In the genomic region with DNA sequence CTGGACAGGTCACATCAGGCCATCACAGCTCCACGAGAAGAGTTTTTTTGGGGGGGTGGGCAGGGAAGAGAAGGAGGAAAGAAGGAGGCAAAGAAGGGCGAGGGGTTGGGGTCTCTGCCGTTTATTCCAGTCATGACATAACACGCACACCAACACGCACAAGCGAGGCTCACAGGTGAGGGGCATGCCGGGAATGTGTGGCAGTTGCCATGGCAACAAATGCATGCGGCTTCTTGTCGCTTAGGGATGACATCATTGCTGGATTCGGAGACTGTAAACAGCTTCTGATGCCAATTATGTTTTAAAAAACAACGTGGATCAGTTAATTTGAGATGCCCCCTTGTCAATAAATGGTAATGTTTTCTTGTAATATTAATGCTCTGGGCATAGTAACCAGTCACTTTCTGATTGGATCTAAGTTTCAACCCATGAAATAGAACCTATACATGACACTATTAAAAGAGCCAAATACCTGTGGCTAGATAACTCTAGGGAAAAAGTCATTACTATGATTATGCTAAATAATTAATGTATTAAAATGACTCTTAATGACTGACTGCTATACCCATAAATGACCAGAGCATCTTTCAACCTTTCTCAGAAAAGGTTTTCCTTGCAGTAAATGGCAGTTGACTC, we compare ENCODE assay signal across 11 mouse cellular contexts. TPM values are rescaled to one million over a fixed set of nuclear protein-coding genes. Genes with fewer than 3 reads are reported as not detected.
DNase-seq lines count a peak whose midpoint lies in the region; ATAC-seq lines count a peak whose summit lies in the region.
"Had no signal": no experiment of that assay in that cellular context is flagged by ENCODE, and none has a peak within 500 bp of the region (broad histone marks: within the 10 kb centered on the region; RNA-seq: fewer than 3 reads in every experiment).

No protein-coding gene starts in this region.

- no peak overlapping the region for H3K27ac ChIP-seq in neural tube, embryonic 15.5 days (replicated peaks)
- H3K27ac ChIP-seq in intestine, embryonic 16.5 days (ENCODE audit: low read length), result no peak overlapping the region

- no peaks in the 10 kb centered on the region for H3K9me3 ChIP-seq in neural tube, embryonic 15.5 days (replicated peaks)
- H3K9me3 ChIP-seq in intestine, embryonic 16.5 days (ENCODE audit: control insufficient read depth, low read length), result no peaks in the 10 kb centered on the region
- H3K9me3 ChIP-seq: megakaryocyte, embryonic 14.5 days had no signal

- no peaks in the 10 kb centered on the region for H3K36me3 ChIP-seq in neural tube, embryonic 15.5 days
- H3K36me3 ChIP-seq in intestine, embryonic 16.5 days (ENCODE audit: control insufficient read depth, insufficient read depth, low read length), result no peaks in the 10 kb centered on the region

- peak; percentile 9 for DNase-seq in embryo, embryonic 11 days
- DNase-seq in embryo, embryonic 9.5 days (ENCODE audit: extremely low spot score), result no peak
- DNase-seq in cerebellum, postnatal 36 days, result peak; percentile 34 to 45
- DNase-seq in layer of hippocampus, adult 9-11 months, result peak; percentile 78
- DNase-seq in heart, adult 11 months, result no peak
- DNase-seq in urinary bladder, postnatal 25 days (ENCODE audit: low spot score), result no peak
- DNase-seq: kidney, postnatal 14 days had no signal

- peak overlapping the region; percentile 15 for H3K4me3 ChIP-seq in neural tube, embryonic 15.5 days (replicated peaks)
- H3K4me3 ChIP-seq in intestine, embryonic 16.5 days (ENCODE audit: low read length), result no peak overlapping the region
- H3K4me3 ChIP-seq: megakaryocyte, embryonic 14.5 days had no signal

- H3K4me1 ChIP-seq in neural tube, embryonic 15.5 days, result no peaks in the 10 kb centered on the region; the same call in 1 of the 2 replicates
- H3K4me1 ChIP-seq in intestine, embryonic 16.5 days (ENCODE audit: control insufficient read depth, insufficient read depth, low read length), result no peaks in the 10 kb centered on the region

- H3K4me2 ChIP-seq in neural tube, embryonic 15.5 days, result peak overlapping the region; percentile 42
- H3K4me2 ChIP-seq in intestine, embryonic 16.5 days (ENCODE audit: low read depth, low read length), result no peak overlapping the region

- H3K9ac ChIP-seq in neural tube, embryonic 15.5 days (replicated peaks), result no peak overlapping the region
- H3K9ac ChIP-seq in intestine, embryonic 16.5 days (ENCODE audit: low read depth, low read length), result no peak overlapping the region

- H3K27me3 ChIP-seq in neural tube, embryonic 15.5 days (replicated peaks), result peaks cover 17% of the 10 kb centered on the region; the same call in 1 of the 2 replicates
- no peaks in the 10 kb centered on the region for H3K27me3 ChIP-seq in intestine, embryonic 16.5 days (replicated peaks; ENCODE audit: control insufficient read depth, insufficient read depth, low read length)

- peak; percentile 90 for ATAC-seq in neural tube, embryonic 15.5 days (ENCODE audit: low FRiP score)
- ATAC-seq in intestine, embryonic 16.5 days, result no peak

- WGBS in neural tube, embryonic 15.5 days, result 53% methylated on average over 11 of the region's 11 CpGs
- WGBS in intestine, embryonic 16.5 days, result 78% methylated on average over 11 of the region's 11 CpGs

RNA-seq across cellular contexts. Expression of a gene that starts 4.0 kb away (rescaled TPM):
- not detected in 2 replicates for polyA plus RNA-seq in neural tube, embryonic 15.5 days (2015; fragmentation: Nextera tagmentation; extraction: Ambion mirVana)
- polyA plus RNA-seq in intestine, embryonic 16.5 days (2015; fragmentation: Nextera tagmentation; extraction: Ambion mirVana), result not detected in 2 replicates
- polyA plus RNA-seq: thymus, postnatal 0 days had no signal

Comparison
In these comparisons a context has a peak if more than half of its experiments do, and no peak if none do; other contexts are left out.
1. DNase-seq: peak in embryo, embryonic 11 days (single experiment), cerebellum, postnatal 36 days (2 of 2) and layer of hippocampus, adult 9-11 months (single experiment); none in embryo, embryonic 9.5 days (single experiment), heart, adult 11 months (single experiment) and urinary bladder, postnatal 25 days (single experiment).